Mouse (Mus musculus): ENCODE measurements around the gene Sohlh2. TPM values are rescaled to one million over a fixed set of nuclear protein-coding genes. Genes with fewer than 3 reads are reported as not detected.

Sohlh2 gene
- polyA plus RNA-seq (2012; rRNA removed): not detected in 2 replicates

DNA sequence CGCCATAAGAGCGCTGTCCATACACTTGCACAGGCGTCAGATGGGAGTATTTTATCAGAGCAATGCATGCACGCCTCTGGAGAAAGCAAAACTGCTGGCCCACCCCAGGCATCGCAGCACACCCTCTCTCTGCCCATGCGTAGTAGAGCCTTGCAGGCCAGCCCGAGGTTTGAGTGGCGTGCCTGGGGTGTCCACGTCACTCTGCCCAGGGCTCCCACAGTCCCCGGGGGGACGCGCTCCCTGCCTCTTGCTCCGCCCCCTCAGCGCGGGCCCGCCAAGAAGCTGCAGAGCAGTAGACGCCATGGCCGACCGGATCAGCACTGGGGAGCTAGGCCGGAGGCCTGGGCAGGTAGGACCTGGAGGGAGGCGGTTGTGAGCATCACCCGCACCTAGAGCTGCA, at the start of gene Sohlh2:
TSS of gene Sohlh2 (plus strand) at position 263 of the 400 bp plus-strand sequence.
- Histone ChIP-seq H3K36me3 (ENCODE audit: control insufficient read depth, insufficient read depth, low read length) (no peaks in the 10 kb centered on the region), H3K27me3 (ENCODE audit: control insufficient read depth, insufficient read depth, low read length) (no peaks in the 10 kb centered on the region), H3K4me3 (ENCODE audit: low read depth, low read length) (no peak within 1 kb of the TSS), H3K4me1 (ENCODE audit: control insufficient read depth, insufficient read depth, insufficient read length, low read length) (no peaks in the 10 kb centered on the region), H3K27ac (ENCODE audit: insufficient read depth, low read depth, low read length) (no peak within 1 kb of the TSS)
- no peak for TF ChIP-seq POLR2A (IDR thresholded peaks at IDR 0.05; ENCODE audit: low read depth, low read length)
- no peak for TF ChIP-seq CTCF (IDR thresholded peaks at IDR 0.05; ENCODE audit: extremely low read depth, insufficient read length, insufficient replicate concordance, low read depth, low read length)
- WGBS: 93% methylated on average over 22 of the region's 22 CpGs

- no peak within 1 kb of the TSS for H3K27ac ChIP-seq (ENCODE audit: insufficient read depth, low read depth, low read length)
- H3K36me3 ChIP-seq (ENCODE audit: control insufficient read depth, insufficient read depth, low read length): peaks cover 19% of the 10 kb centered on the region
- H3K4me1 ChIP-seq (ENCODE audit: control insufficient read depth, insufficient read depth, insufficient read length, low read length): no peaks in the 10 kb centered on the region
- H3K4me3 ChIP-seq (ENCODE audit: low read depth, low read length): no peak within 1 kb of the TSS
- H3K27me3 ChIP-seq (ENCODE audit: control insufficient read depth, insufficient read depth, low read length): no peaks in the 10 kb centered on the region
- TF ChIP-seq POLR2A (IDR thresholded peaks at IDR 0.05; ENCODE audit: low read depth, low read length) (no peak), CTCF (IDR thresholded peaks at IDR 0.05; ENCODE audit: extremely low read depth, insufficient read length, insufficient replicate concordance, low read depth, low read length) (no peak)
Observed at GRCm38 (mm10) chr3:55137039-55137438, 44.8 kb upstream of the Sohlh2 start, which contains the start of gene Ccdc169. TSS of gene Ccdc169 (plus strand) at chr3:55137339.

DNA sequence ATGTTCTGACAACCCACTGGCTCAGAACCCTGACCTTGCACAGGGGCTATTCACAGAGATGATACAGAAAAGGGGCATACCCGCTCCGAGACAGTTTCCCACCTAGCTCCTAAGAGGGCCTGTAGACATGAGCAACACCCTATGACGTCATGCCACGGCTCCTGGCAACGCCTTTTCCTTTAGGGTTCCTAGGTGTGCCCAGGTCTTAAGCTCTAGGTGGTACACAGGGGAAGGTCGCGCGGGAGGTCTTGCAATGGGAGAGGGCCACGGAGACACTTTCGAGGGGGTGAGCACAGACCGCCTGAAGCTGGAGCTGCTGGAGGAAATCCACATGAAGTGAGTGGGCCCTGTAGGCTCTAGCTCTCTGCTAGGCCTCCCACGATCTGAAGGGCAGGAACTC, 42.0 kb upstream of the Sohlh2 start:
- Histone ChIP-seq H3K4me3 (ENCODE audit: low read depth, low read length) (no peak overlapping the region), H3K27ac (ENCODE audit: insufficient read depth, low read depth, low read length) (no peak overlapping the region), H3K27me3 (ENCODE audit: control insufficient read depth, insufficient read depth, low read length) (no peaks in the 10 kb centered on the region), H3K36me3 (ENCODE audit: control insufficient read depth, insufficient read depth, low read length) (peaks cover 13% of the 10 kb centered on the region), H3K4me1 (ENCODE audit: control insufficient read depth, insufficient read depth, insufficient read length, low read length) (no peaks in the 10 kb centered on the region)
- TF ChIP-seq CTCF (IDR thresholded peaks at IDR 0.05; ENCODE audit: extremely low read depth, insufficient read length, insufficient replicate concordance, low read depth, low read length) (no peak), POLR2A (IDR thresholded peaks at IDR 0.05; ENCODE audit: low read depth, low read length) (no peak)
- 95% methylated on average over 12 of the region's 12 CpGs for WGBS

- WGBS: 63% methylated on average over 2 of the region's 2 CpGs
- Histone ChIP-seq H3K36me3 (ENCODE audit: control insufficient read depth, insufficient read depth, low read length) (peaks cover 4% of the 10 kb centered on the region), H3K27ac (ENCODE audit: insufficient read depth, low read depth, low read length) (no peak overlapping the region), H3K4me1 (ENCODE audit: control insufficient read depth, insufficient read depth, insufficient read length, low read length) (no peaks in the 10 kb centered on the region), H3K4me3 (ENCODE audit: low read depth, low read length) (no peak overlapping the region), H3K27me3 (ENCODE audit: control insufficient read depth, insufficient read depth, low read length) (no peaks in the 10 kb centered on the region)
- TF ChIP-seq POLR2A (IDR thresholded peaks at IDR 0.05; ENCODE audit: low read depth, low read length) (no peak), CTCF (IDR thresholded peaks at IDR 0.05; ENCODE audit: extremely low read depth, insufficient read length, insufficient replicate concordance, low read depth, low read length) (no peak)
Observed at GRCm38 (mm10) chr3:55141401-55141800, 40.4 kb upstream of the Sohlh2 start.

DNA sequence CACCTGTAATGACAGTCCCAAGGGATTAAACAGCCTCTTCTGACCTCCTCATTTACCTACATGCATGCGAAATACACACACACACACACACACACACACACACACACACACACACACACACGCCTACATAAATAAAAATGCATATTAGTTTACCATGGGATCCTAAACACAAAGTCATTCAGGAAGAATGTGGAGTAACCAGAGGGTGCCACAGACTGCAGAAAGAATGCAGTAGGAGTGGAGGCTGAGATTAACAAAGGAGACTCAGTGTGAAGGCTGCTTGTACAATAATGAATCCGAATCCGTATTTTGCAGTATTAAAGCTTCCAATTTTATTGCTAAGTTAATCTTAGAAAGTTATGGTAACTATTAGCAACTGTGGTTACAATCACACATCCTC, 36.9 kb upstream of the Sohlh2 start:
- Histone ChIP-seq H3K27me3 (ENCODE audit: control insufficient read depth, insufficient read depth, low read length) (no peaks in the 10 kb centered on the region), H3K4me3 (ENCODE audit: low read depth, low read length) (no peak overlapping the region), H3K36me3 (ENCODE audit: control insufficient read depth, insufficient read depth, low read length) (no peaks in the 10 kb centered on the region), H3K4me1 (ENCODE audit: control insufficient read depth, insufficient read depth, insufficient read length, low read length) (no peaks in the 10 kb centered on the region), H3K27ac (ENCODE audit: insufficient read depth, low read depth, low read length) (no peak overlapping the region)
- WGBS: 86% methylated on average over 4 of the region's 4 CpGs
- TF ChIP-seq POLR2A (IDR thresholded peaks at IDR 0.05; ENCODE audit: low read depth, low read length): no peak
- TF ChIP-seq CTCF (IDR thresholded peaks at IDR 0.05; ENCODE audit: extremely low read depth, insufficient read length, insufficient replicate concordance, low read depth, low read length): no peak

DNA sequence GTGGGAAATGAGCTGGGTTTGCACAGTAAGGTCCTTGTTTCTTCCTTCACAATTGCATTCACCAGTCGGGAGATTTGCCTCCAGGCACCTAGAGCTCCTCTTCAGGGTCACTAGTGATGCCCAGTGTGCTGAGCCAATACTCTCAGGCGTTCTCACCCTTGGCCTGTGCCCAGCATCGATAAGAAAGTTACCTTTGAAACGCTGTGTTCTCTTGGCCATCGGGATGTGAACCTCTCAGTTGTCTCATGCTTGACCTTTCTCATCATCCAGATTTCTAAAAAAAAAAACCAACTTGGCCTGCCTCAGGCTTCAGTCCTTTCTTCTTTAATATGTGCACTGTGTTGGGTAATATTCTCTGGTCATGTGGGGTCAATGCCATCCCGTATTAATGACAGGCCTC, 35.4 kb upstream of the Sohlh2 start:
- no peaks in the 10 kb centered on the region for H3K27me3 ChIP-seq (ENCODE audit: control insufficient read depth, insufficient read depth, low read length)
- H3K36me3 ChIP-seq (ENCODE audit: control insufficient read depth, insufficient read depth, low read length): no peaks in the 10 kb centered on the region
- no peak for TF ChIP-seq CTCF (IDR thresholded peaks at IDR 0.05; ENCODE audit: extremely low read depth, insufficient read length, insufficient replicate concordance, low read depth, low read length)
- TF ChIP-seq POLR2A (IDR thresholded peaks at IDR 0.05; ENCODE audit: low read depth, low read length): no peak
- H3K4me3 ChIP-seq (ENCODE audit: low read depth, low read length): no peak overlapping the region
- 61% methylated on average over 6 of the region's 6 CpGs for WGBS
- no peaks in the 10 kb centered on the region for H3K4me1 ChIP-seq (ENCODE audit: control insufficient read depth, insufficient read depth, insufficient read length, low read length)
- no peak overlapping the region for H3K27ac ChIP-seq (ENCODE audit: insufficient read depth, low read depth, low read length)

DNA sequence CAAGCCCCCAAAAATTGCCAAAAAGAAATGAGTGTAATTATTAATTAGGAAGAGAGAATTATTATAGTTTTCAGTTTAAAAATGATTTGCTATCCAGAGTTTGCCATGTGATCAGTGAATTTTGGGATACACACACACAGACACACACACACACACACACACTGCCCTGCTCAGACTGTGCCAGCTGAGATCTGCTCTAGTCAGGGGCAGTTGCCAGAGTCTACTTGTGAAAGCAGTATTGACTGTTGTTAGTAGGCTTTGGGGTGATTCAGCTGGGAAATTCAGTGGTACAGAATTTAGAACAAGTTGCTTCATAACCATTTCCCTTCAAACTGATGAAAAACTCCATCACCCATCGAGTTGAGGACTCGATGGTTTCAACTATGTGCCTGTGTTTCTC, 34.7 kb upstream of the Sohlh2 start:
- no peaks in the 10 kb centered on the region for H3K27me3 ChIP-seq (ENCODE audit: control insufficient read depth, insufficient read depth, low read length)
- H3K36me3 ChIP-seq (ENCODE audit: control insufficient read depth, insufficient read depth, low read length): no peaks in the 10 kb centered on the region
- no peaks in the 10 kb centered on the region for H3K4me1 ChIP-seq (ENCODE audit: control insufficient read depth, insufficient read depth, insufficient read length, low read length)
- H3K4me3 ChIP-seq (ENCODE audit: low read depth, low read length): no peak overlapping the region
- H3K27ac ChIP-seq (ENCODE audit: insufficient read depth, low read depth, low read length): no peak overlapping the region
- no peak for TF ChIP-seq CTCF (IDR thresholded peaks at IDR 0.05; ENCODE audit: extremely low read depth, insufficient read length, insufficient replicate concordance, low read depth, low read length)
- no peak for TF ChIP-seq POLR2A (IDR thresholded peaks at IDR 0.05; ENCODE audit: low read depth, low read length)
- WGBS: 87% methylated on average over 2 of the region's 2 CpGs

DNA sequence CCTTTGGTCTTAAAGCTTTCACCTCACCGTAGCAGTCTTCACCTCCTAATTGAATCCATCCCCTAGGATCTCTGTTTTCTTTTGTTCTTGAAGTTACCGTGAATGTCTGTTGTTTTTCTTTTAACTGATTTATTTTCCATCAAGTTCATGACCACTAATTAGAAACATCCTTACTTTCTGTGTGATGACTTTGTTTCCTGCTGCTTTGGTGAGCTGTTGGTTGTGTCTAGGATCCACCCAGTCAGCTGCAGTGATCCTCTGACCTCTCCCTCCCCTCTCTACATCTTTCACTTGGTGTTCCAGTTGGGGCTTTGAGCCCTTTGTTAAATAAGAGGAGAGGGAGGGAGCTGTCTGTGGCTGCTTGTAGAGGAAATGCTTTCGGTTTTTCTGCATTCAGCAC, 33.7 kb upstream of the Sohlh2 start:
- WGBS: 49% methylated on average over 3 of the region's 3 CpGs
- no peaks in the 10 kb centered on the region for H3K36me3 ChIP-seq (ENCODE audit: control insufficient read depth, insufficient read depth, low read length)
- H3K4me1 ChIP-seq (ENCODE audit: control insufficient read depth, insufficient read depth, insufficient read length, low read length): no peaks in the 10 kb centered on the region
- H3K4me3 ChIP-seq (ENCODE audit: low read depth, low read length): no peak overlapping the region
- no peak for TF ChIP-seq POLR2A (IDR thresholded peaks at IDR 0.05; ENCODE audit: low read depth, low read length)
- no peak for TF ChIP-seq CTCF (IDR thresholded peaks at IDR 0.05; ENCODE audit: extremely low read depth, insufficient read length, insufficient replicate concordance, low read depth, low read length)
- H3K27ac ChIP-seq (ENCODE audit: insufficient read depth, low read depth, low read length): no peak overlapping the region
- no peaks in the 10 kb centered on the region for H3K27me3 ChIP-seq (ENCODE audit: control insufficient read depth, insufficient read depth, low read length)
